Mouse (Mus musculus): ENCODE results near the gene Sdc4.

The Sdc4 gene

GRCm38 (mm10) chr2:164443460-164444000 is at the start of gene Sdc4:
Gene Sdc4 (minus strand): TSS chr2:164443887.
- in situ Hi-C loops (cut with MboI; ENCODE audit: low pct_unique_long_range_greater_than_20kb in 1 of 2, low sequenced_read_pairs in 2 of 2, unreplicated experiment in 1 of 2): no loop called here

GRCm38 (mm10) chr2:164487812-164488211 is 44.1 kb upstream of the Sdc4 start:
- in situ Hi-C loops (cut with MboI; ENCODE audit: low pct_unique_long_range_greater_than_20kb in 1 of 2, low sequenced_read_pairs in 2 of 2, unreplicated experiment in 1 of 2): no loop called here

GRCm38 (mm10) chr2:164487115-164487527 is 43.4 kb upstream of the Sdc4 start:
- in situ Hi-C loops (cut with MboI; ENCODE audit: low pct_unique_long_range_greater_than_20kb in 1 of 2, low sequenced_read_pairs in 2 of 2, unreplicated experiment in 1 of 2): no loop called here

- in situ Hi-C loops (cut with MboI; ENCODE audit: low pct_unique_long_range_greater_than_20kb in 1 of 2, low sequenced_read_pairs in 2 of 2, unreplicated experiment in 1 of 2): no loop called here
Measured at GRCm38 (mm10) chr2:164486258-164487114, 42.8 kb upstream of the Sdc4 start.

- in situ Hi-C loops (cut with MboI; ENCODE audit: low pct_unique_long_range_greater_than_20kb in 1 of 2, low sequenced_read_pairs in 2 of 2, unreplicated experiment in 1 of 2): no loop called here
Measured at GRCm38 (mm10) chr2:164485681-164486257, 42.1 kb upstream of the Sdc4 start, which contains the start of gene Dbndd2. Gene Dbndd2 (plus strand): TSS chr2:164486106.

- in situ Hi-C loops (cut with MboI; ENCODE audit: low pct_unique_long_range_greater_than_20kb in 1 of 2, low sequenced_read_pairs in 2 of 2, unreplicated experiment in 1 of 2): no loop called here
Measured at GRCm38 (mm10) chr2:164473624-164474023, 29.9 kb upstream of the Sdc4 start, which contains the start of gene Trp53tg5. Gene Trp53tg5 (minus strand): TSS chr2:164473724.

GRCm38 (mm10) chr2:164470254-164470653 is 26.6 kb upstream of the Sdc4 start:
- in situ Hi-C loops (cut with MboI; ENCODE audit: low pct_unique_long_range_greater_than_20kb in 1 of 2, low sequenced_read_pairs in 2 of 2, unreplicated experiment in 1 of 2): no loop called here

GRCm38 (mm10) chr2:164466787-164467186 is 23.1 kb upstream of the Sdc4 start:
- in situ Hi-C loops (cut with MboI; ENCODE audit: low pct_unique_long_range_greater_than_20kb in 1 of 2, low sequenced_read_pairs in 2 of 2, unreplicated experiment in 1 of 2): no loop called here

- in situ Hi-C loops (cut with MboI; ENCODE audit: low pct_unique_long_range_greater_than_20kb in 1 of 2, low sequenced_read_pairs in 2 of 2, unreplicated experiment in 1 of 2): no loop called here
Measured at GRCm38 (mm10) chr2:164465161-164465560, 21.5 kb upstream of the Sdc4 start.

- in situ Hi-C loops (cut with MboI; ENCODE audit: low pct_unique_long_range_greater_than_20kb in 1 of 2, low sequenced_read_pairs in 2 of 2, unreplicated experiment in 1 of 2): no loop called here
Measured at GRCm38 (mm10) chr2:164460745-164461551, 17.3 kb upstream of the Sdc4 start, which contains the start of gene Gm20458. Gene Gm20458 (plus strand): TSS chr2:164460967.

GRCm38 (mm10) chr2:164458535-164458934 is 14.8 kb upstream of the Sdc4 start:
- in situ Hi-C loops (cut with MboI; ENCODE audit: low pct_unique_long_range_greater_than_20kb in 1 of 2, low sequenced_read_pairs in 2 of 2, unreplicated experiment in 1 of 2): loop anchor here in 1 of 2 experiments (5.0 kb wide), 1 partner anchor 41 kb away; no protein-coding TSS in a partner anchor

GRCm38 (mm10) chr2:164457942-164458341 is 14.3 kb upstream of the Sdc4 start:
- in situ Hi-C loops (cut with MboI; ENCODE audit: low pct_unique_long_range_greater_than_20kb in 1 of 2, low sequenced_read_pairs in 2 of 2, unreplicated experiment in 1 of 2): loop anchor here in 1 of 2 experiments (5.0 kb wide), 1 partner anchor 41 kb away; no protein-coding TSS in a partner anchor

- in situ Hi-C loops (cut with MboI; ENCODE audit: low pct_unique_long_range_greater_than_20kb in 1 of 2, low sequenced_read_pairs in 2 of 2, unreplicated experiment in 1 of 2): loop anchor here in 1 of 2 experiments (5.0 kb wide), 1 partner anchor 40 kb away; no protein-coding TSS in a partner anchor
Measured at GRCm38 (mm10) chr2:164456864-164457300, 13.2 kb upstream of the Sdc4 start, which contains the start of gene Sys1. Gene Sys1 (plus strand): TSS chr2:164456964.

- in situ Hi-C loops (cut with MboI; ENCODE audit: low pct_unique_long_range_greater_than_20kb in 1 of 2, low sequenced_read_pairs in 2 of 2, unreplicated experiment in 1 of 2): loop anchor here in 1 of 2 experiments (5.0 kb wide), 1 partner anchor 39 kb away; no protein-coding TSS in a partner anchor
Measured at GRCm38 (mm10) chr2:164456413-164456812, 12.7 kb upstream of the Sdc4 start.

- in situ Hi-C loops (cut with MboI; ENCODE audit: low pct_unique_long_range_greater_than_20kb in 1 of 2, low sequenced_read_pairs in 2 of 2, unreplicated experiment in 1 of 2): loop anchor here in 1 of 2 experiments (5.0 kb wide), 1 partner anchor 38 kb away; no protein-coding TSS in a partner anchor
Measured at GRCm38 (mm10) chr2:164455421-164456190, 11.9 kb upstream of the Sdc4 start.

- in situ Hi-C loops (cut with MboI; ENCODE audit: low pct_unique_long_range_greater_than_20kb in 1 of 2, low sequenced_read_pairs in 2 of 2, unreplicated experiment in 1 of 2): loop anchor here in 1 of 2 experiments (5.0 kb wide), 1 partner anchor 38 kb away; no protein-coding TSS in a partner anchor
Measured at GRCm38 (mm10) chr2:164454846-164455245, 11.2 kb upstream of the Sdc4 start.

- in situ Hi-C loops (cut with MboI; ENCODE audit: low pct_unique_long_range_greater_than_20kb in 1 of 2, low sequenced_read_pairs in 2 of 2, unreplicated experiment in 1 of 2): no loop called here
Measured at GRCm38 (mm10) chr2:164453887-164454500, 10.3 kb upstream of the Sdc4 start.
